Mouse (Mus musculus): ENCODE results near the gene Heg1. TPM values are rescaled to one million over a fixed set of nuclear protein-coding genes. Genes with fewer than 3 reads are reported as not detected.

Heg1 gene
- polyA plus RNA-seq, 1 experiment from 2014 or later: 4.6 TPM

Other genes with a start within 250 kb of the Heg1 start
- gene Slc12a8, start 167.0 kb upstream of the Heg1 start, polyA plus RNA-seq (2014; fragmentation: Nextera tagmentation; extraction: Ambion mirVana): 0.54 and 1.0 TPM in 2 replicates
- gene Muc13, start 109.7 kb downstream of the Heg1 start, polyA plus RNA-seq (2014; fragmentation: Nextera tagmentation; extraction: Ambion mirVana): 0.07 TPM in 1 of 2 replicates, not detected in the other
- gene Itgb5, start 145.3 kb downstream of the Heg1 start, polyA plus RNA-seq (2014; fragmentation: Nextera tagmentation; extraction: Ambion mirVana): 13.8 and 22.0 TPM in 2 replicates